Mouse (Mus musculus) stomach, postnatal 0 days (tissue): ENCODE data around the gene Rad9b. TPM values are rescaled to one million over a fixed set of nuclear protein-coding genes. Genes with fewer than 3 reads are reported as not detected.

ENCODE experiments used
- ATAC-seq: fragments of 200-750 bp; cut with Nextera tagmentation; 2 replicates; pipeline ENCODE4 v1.8.0; 2017; ENCODE audit not compliant: low FRiP score, low TSS enrichment
- DNase-seq: peaks from one replicate; pipeline ENCODE4 v3.0.0-alpha.2; 2016; ENCODE audit warnings: low spot score
- H3K27ac ChIP-seq: fragments of 300-500 bp; sonication (generic); replicated peaks from 2 replicates; pipeline ENCODE4 v1.5.1; 2014; ENCODE audit warnings: mild to moderate bottlenecking, control low read depth
- H3K27me3 ChIP-seq: fragments of 300-500 bp; sonication (generic); 2 replicates; pipeline ENCODE4 v1.6.1; 2014; ENCODE audit warnings: low read length; ENCODE audit not compliant: control insufficient read depth, insufficient read depth
- H3K36me3 ChIP-seq: fragments of 300-500 bp; sonication (generic); 2 replicates; pipeline ENCODE4 v1.6.1; 2014; ENCODE audit warnings: low read length, mixed read lengths; ENCODE audit not compliant: control insufficient read depth, insufficient read depth
- H3K4me1 ChIP-seq: fragments of 300-500 bp; sonication (generic); replicated peaks from 2 replicates; pipeline ENCODE4 v1.6.1; 2014; ENCODE audit warnings: antibody characterized with exemption; ENCODE audit not compliant: control insufficient read depth, insufficient read depth
- H3K4me2 ChIP-seq: fragments of 300-500 bp; sonication (generic); replicated peaks from 2 replicates; pipeline ENCODE4 v1.6.1; 2014; ENCODE audit warnings: low read depth, mild to moderate bottlenecking, control low read depth, moderate library complexity
- H3K4me3 ChIP-seq: fragments of 300-500 bp; sonication (generic); 2 replicates; pipeline ENCODE4 v1.5.1; 2014; ENCODE audit warnings: low read depth, low read length, control low read depth
- H3K9ac ChIP-seq: fragments of 300-500 bp; sonication (generic); 2 replicates; pipeline ENCODE4 v1.6.1; 2014; ENCODE audit warnings: mild to moderate bottlenecking, low read length, control low read depth, mixed read lengths
- H3K9me3 ChIP-seq: fragments of 300-500 bp; sonication (generic); 2 replicates; pipeline ENCODE4 v1.6.1; 2016; ENCODE audit warnings: low read length; ENCODE audit not compliant: control insufficient read depth
- CTCF ChIP-seq: IDR thresholded peaks from 2 replicates; pipeline ENCODE4 v1.5.1; 2016; ENCODE audit warnings: antibody characterized with exemption, low read depth, mild to moderate bottlenecking, moderate library complexity
- EP300 ChIP-seq: optimal IDR thresholded peaks from 2 replicates; pipeline ENCODE3; 2016; ENCODE audit warnings: antibody characterized with exemption
- WGBS: fragments of 180-500 bp; shearing (Covaris S2); extraction: QIAGEN DNeasy Blood & Tissue Kit; methylation state at CpG from one replicate; pipeline ENCODE4 v1.1.7; 2014; 5-methylcytosine and 5-hydroxymethylcytosine counted together
- polyA plus RNA-seq: library from polyadenylated mRNA; unstranded; fragments of >200 nt; fragmentation: Nextera tagmentation; extraction: Ambion mirVana; gene quantifications from 2 replicates; pipeline ENCODE4 v1.2.1, GENCODE M21; 2015

Gene Rad9b
- polyA plus RNA-seq, 1 experiment from 2014 or later: 5.3 TPM

- H3K4me2 ChIP-seq: no peak overlapping the region
- TF ChIP-seq EP300 (no peak), CTCF (no peak)
- ATAC-seq (no peak), DNase-seq (no peak)
- 82% methylated on average over 17 of the region's 17 CpGs for WGBS
- no peak overlapping the region; the same call in 1 of the 2 replicates for H3K27ac ChIP-seq
- H3K4me1 ChIP-seq: peaks cover 7% of the 10 kb centered on the region
- no peak overlapping the region for H3K4me3 ChIP-seq
- no peak overlapping the region for H3K9ac ChIP-seq
- H3K27me3 ChIP-seq: no peaks in the 10 kb centered on the region
- no peaks in the 10 kb centered on the region for H3K9me3 ChIP-seq
- peaks cover 8% of the 10 kb centered on the region; the same call in 1 of the 2 replicates for H3K36me3 ChIP-seq
These were observed 40.9 kb downstream of the Rad9b start for GRCm38 (mm10) chr5:122312942-122313684.

- H3K4me3 ChIP-seq: no peak overlapping the region
- H3K36me3 ChIP-seq: peaks cover 9% of the 10 kb centered on the region; the same call in 1 of the 2 replicates
- H3K27me3 ChIP-seq: no peaks in the 10 kb centered on the region
- no peak overlapping the region for H3K4me2 ChIP-seq
- H3K9me3 ChIP-seq: no peaks in the 10 kb centered on the region
- WGBS: 83% methylated on average over 4 of the region's 4 CpGs
- ATAC-seq (no peak), DNase-seq (no peak)
- no peak for TF ChIP-seq CTCF
- no peak for TF ChIP-seq EP300
- no peak overlapping the region for H3K27ac ChIP-seq
- H3K9ac ChIP-seq: no peak overlapping the region
- peaks cover 7% of the 10 kb centered on the region for H3K4me1 ChIP-seq
These were observed 41.7 kb downstream of the Rad9b start for GRCm38 (mm10) chr5:122312346-122312745.

- Histone ChIP-seq H3K36me3 (peaks cover 9% of the 10 kb centered on the region; the same call in 1 of the 2 replicates), H3K27me3 (no peaks in the 10 kb centered on the region), H3K4me1 (peaks cover 7% of the 10 kb centered on the region), H3K9ac (no peak overlapping the region), H3K27ac (no peak overlapping the region), H3K4me3 (no peak overlapping the region), H3K9me3 (no peaks in the 10 kb centered on the region), H3K4me2 (no peak overlapping the region)
- no peak for ATAC-seq
- no peak for TF ChIP-seq CTCF
- TF ChIP-seq EP300: no peak
- no peak for DNase-seq
- WGBS: 71% methylated on average over 7 of the region's 7 CpGs
These were observed 42.3 kb downstream of the Rad9b start for GRCm38 (mm10) chr5:122311692-122312091.

- Histone ChIP-seq H3K9me3 (no peaks in the 10 kb centered on the region), H3K27ac (no peak overlapping the region), H3K4me3 (no peak overlapping the region), H3K36me3 (peaks cover 9% of the 10 kb centered on the region; the same call in 1 of the 2 replicates), H3K4me1 (peaks cover 7% of the 10 kb centered on the region), H3K4me2 (no peak overlapping the region), H3K27me3 (no peaks in the 10 kb centered on the region), H3K9ac (no peak overlapping the region)
- WGBS: 80% methylated on average over 8 of the region's 8 CpGs
- DNase-seq (no peak), ATAC-seq (no peak)
- TF ChIP-seq EP300 (no peak), CTCF (no peak)
These were observed 43.3 kb downstream of the Rad9b start for GRCm38 (mm10) chr5:122310699-122311098.

GRCm38 (mm10) chr5:122306536-122306935 is 47.5 kb downstream of the Rad9b start:
- Histone ChIP-seq H3K4me3 (no peak overlapping the region), H3K36me3 (peaks cover 9% of the 10 kb centered on the region; the same call in 1 of the 2 replicates), H3K4me2 (no peak overlapping the region), H3K9ac (no peak overlapping the region), H3K27me3 (no peaks in the 10 kb centered on the region), H3K4me1 (peaks cover 6% of the 10 kb centered on the region; the same call in 1 of the 2 replicates), H3K27ac (no peak overlapping the region), H3K9me3 (no peaks in the 10 kb centered on the region)
- TF ChIP-seq EP300: no peak
- TF ChIP-seq CTCF: no peak
- ATAC-seq: no peak
- DNase-seq: no peak
- 83% methylated on average over 3 of the region's 3 CpGs for WGBS

GRCm38 (mm10) chr5:122305472-122305871 is 48.6 kb downstream of the Rad9b start:
- Histone ChIP-seq H3K4me1 (peaks cover 6% of the 10 kb centered on the region; the same call in 1 of the 2 replicates), H3K9me3 (no peaks in the 10 kb centered on the region), H3K4me2 (no peak overlapping the region), H3K4me3 (no peak overlapping the region), H3K36me3 (peaks cover 9% of the 10 kb centered on the region; the same call in 1 of the 2 replicates), H3K27me3 (no peaks in the 10 kb centered on the region), H3K9ac (no peak overlapping the region), H3K27ac (no peak overlapping the region)
- TF ChIP-seq EP300 (no peak), CTCF (no peak)
- WGBS: 85% methylated on average over 7 of the region's 7 CpGs
- ATAC-seq: no peak
- DNase-seq: no peak
